Mouse (Mus musculus): Measurements from ENCODE around the gene Cd36. TPM values are rescaled to one million over a fixed set of nuclear protein-coding genes. Genes with fewer than 3 reads are reported as not detected.
"Not testable (repeated sequence)": the region's sequence is repeated elsewhere in the genome, so short reads cannot be mapped to it uniquely, and the experiment has no call there.

The Cd36 gene
- 10.4 and 14.3 TPM in 2 replicates for polyA plus RNA-seq (2012; rRNA removed)

- H3K4me3 ChIP-seq (ENCODE audit: extremely low read depth, insufficient read depth, insufficient read length), result no peak within 1 kb of the TSS
- no peaks in the 10 kb centered on the region for H3K36me3 ChIP-seq (ENCODE audit: control insufficient read depth, insufficient read depth, low read length)
- no peaks in the 10 kb centered on the region for H3K27me3 ChIP-seq (ENCODE audit: control insufficient read depth, insufficient read depth, low read length)
- WGBS, result 82% methylated on average over 5 of the region's 5 CpGs
- DNase-seq (ENCODE audit: low read depth in 1 of 2, low spot score in 2 of 2), result no peak
- H3K27ac ChIP-seq (ENCODE audit: insufficient read depth, low read length), result no peak within 1 kb of the TSS
- H3K4me1 ChIP-seq (ENCODE audit: control insufficient read depth, insufficient read depth, insufficient read length), result no peaks in the 10 kb centered on the region
- TF ChIP-seq CTCF (IDR thresholded peaks at IDR 0.05; ENCODE audit: extremely low read depth, insufficient read depth, insufficient read length, insufficient replicate concordance) (no peak), POLR2A (IDR thresholded peaks at IDR 0.05; ENCODE audit: low read depth, low read length) (no peak)
Measured at GRCm38 (mm10) chr5:17888598-17888997, at the start of gene Cd36. Cd36 (minus strand) TSS chr5:17888801.

GRCm38 (mm10) chr5:17934501-17934900 is 45.9 kb upstream of the Cd36 start:
- no peaks in the 10 kb centered on the region for H3K4me1 ChIP-seq (ENCODE audit: control insufficient read depth, insufficient read depth, insufficient read length)
- no peak for DNase-seq (ENCODE audit: low read depth in 1 of 2, low spot score in 2 of 2)

GRCm38 (mm10) chr5:17931588-17931987 is 43.0 kb upstream of the Cd36 start:
- H3K27ac ChIP-seq (ENCODE audit: insufficient read depth, low read length); H3K27me3 ChIP-seq (ENCODE audit: control insufficient read depth, insufficient read depth, low read length); H3K4me3 ChIP-seq (ENCODE audit: extremely low read depth, insufficient read depth, insufficient read length); DNase-seq (ENCODE audit: low read depth in 1 of 2, low spot score in 2 of 2); H3K4me1 ChIP-seq (ENCODE audit: control insufficient read depth, insufficient read depth, insufficient read length); H3K36me3 ChIP-seq (ENCODE audit: control insufficient read depth, insufficient read depth, low read length): not testable (repeated sequence)
- WGBS, result 98% methylated on average over 2 of the region's 2 CpGs

More at GRCm38 (mm10) chr5:17934501-17934900, 45.9 kb upstream of the Cd36 start:
- H3K27me3 ChIP-seq (ENCODE audit: control insufficient read depth, insufficient read depth, low read length), result no peaks in the 10 kb centered on the region
- WGBS, result 97% methylated on average over 1 of the region's 1 CpGs
- no peaks in the 10 kb centered on the region for H3K36me3 ChIP-seq (ENCODE audit: control insufficient read depth, insufficient read depth, low read length)
- no peak overlapping the region for H3K27ac ChIP-seq (ENCODE audit: insufficient read depth, low read length)
- no peak overlapping the region for H3K4me3 ChIP-seq (ENCODE audit: extremely low read depth, insufficient read depth, insufficient read length)
- TF ChIP-seq CTCF (IDR thresholded peaks at IDR 0.05; ENCODE audit: extremely low read depth, insufficient read depth, insufficient read length, insufficient replicate concordance), result no peak
- no peak for TF ChIP-seq POLR2A (IDR thresholded peaks at IDR 0.05; ENCODE audit: low read depth, low read length)

- no peaks in the 10 kb centered on the region for H3K27me3 ChIP-seq (ENCODE audit: control insufficient read depth, insufficient read depth, low read length)
- H3K4me1 ChIP-seq (ENCODE audit: control insufficient read depth, insufficient read depth, insufficient read length), result no peaks in the 10 kb centered on the region
- H3K36me3 ChIP-seq (ENCODE audit: control insufficient read depth, insufficient read depth, low read length), result no peaks in the 10 kb centered on the region
- WGBS, result 91% methylated on average over 7 of the region's 7 CpGs
- TF ChIP-seq POLR2A (IDR thresholded peaks at IDR 0.05; ENCODE audit: low read depth, low read length) (no peak), CTCF (IDR thresholded peaks at IDR 0.05; ENCODE audit: extremely low read depth, insufficient read depth, insufficient read length, insufficient replicate concordance) (no peak)
- no peak overlapping the region for H3K27ac ChIP-seq (ENCODE audit: insufficient read depth, low read length)
- no peak for DNase-seq (ENCODE audit: low read depth in 1 of 2, low spot score in 2 of 2)
- H3K4me3 ChIP-seq (ENCODE audit: extremely low read depth, insufficient read depth, insufficient read length), result no peak overlapping the region
Measured at GRCm38 (mm10) chr5:17929006-17929567, 40.5 kb upstream of the Cd36 start.

GRCm38 (mm10) chr5:17928471-17928870 is 39.9 kb upstream of the Cd36 start:
- no peaks in the 10 kb centered on the region for H3K4me1 ChIP-seq (ENCODE audit: control insufficient read depth, insufficient read depth, insufficient read length)
- DNase-seq (ENCODE audit: low read depth in 1 of 2, low spot score in 2 of 2), result no peak
- WGBS, result 73% methylated on average over 4 of the region's 4 CpGs
- TF ChIP-seq CTCF (IDR thresholded peaks at IDR 0.05; ENCODE audit: extremely low read depth, insufficient read depth, insufficient read length, insufficient replicate concordance), result no peak
- TF ChIP-seq POLR2A (IDR thresholded peaks at IDR 0.05; ENCODE audit: low read depth, low read length), result no peak
- H3K27me3 ChIP-seq (ENCODE audit: control insufficient read depth, insufficient read depth, low read length), result no peaks in the 10 kb centered on the region
- H3K4me3 ChIP-seq (ENCODE audit: extremely low read depth, insufficient read depth, insufficient read length), result no peak overlapping the region
- no peak overlapping the region for H3K27ac ChIP-seq (ENCODE audit: insufficient read depth, low read length)
- no peaks in the 10 kb centered on the region for H3K36me3 ChIP-seq (ENCODE audit: control insufficient read depth, insufficient read depth, low read length)

GRCm38 (mm10) chr5:17924085-17924518 is 35.5 kb upstream of the Cd36 start:
- TF ChIP-seq CTCF (IDR thresholded peaks at IDR 0.05; ENCODE audit: extremely low read depth, insufficient read depth, insufficient read length, insufficient replicate concordance), result no peak
- no peak for TF ChIP-seq POLR2A (IDR thresholded peaks at IDR 0.05; ENCODE audit: low read depth, low read length)
- Histone ChIP-seq H3K36me3 (ENCODE audit: control insufficient read depth, insufficient read depth, low read length) (no peaks in the 10 kb centered on the region), H3K27ac (ENCODE audit: insufficient read depth, low read length) (no peak overlapping the region), H3K4me1 (ENCODE audit: control insufficient read depth, insufficient read depth, insufficient read length) (no peaks in the 10 kb centered on the region), H3K4me3 (ENCODE audit: extremely low read depth, insufficient read depth, insufficient read length) (no peak overlapping the region), H3K27me3 (ENCODE audit: control insufficient read depth, insufficient read depth, low read length) (no peaks in the 10 kb centered on the region)
- WGBS, result 64% methylated on average over 2 of the region's 2 CpGs
- DNase-seq (ENCODE audit: low read depth in 1 of 2, low spot score in 2 of 2), result no peak

GRCm38 (mm10) chr5:17923648-17924047 is 35.0 kb upstream of the Cd36 start:
- TF ChIP-seq POLR2A (IDR thresholded peaks at IDR 0.05; ENCODE audit: low read depth, low read length) (no peak), CTCF (IDR thresholded peaks at IDR 0.05; ENCODE audit: extremely low read depth, insufficient read depth, insufficient read length, insufficient replicate concordance) (no peak)
- Histone ChIP-seq H3K4me1 (ENCODE audit: control insufficient read depth, insufficient read depth, insufficient read length) (no peaks in the 10 kb centered on the region), H3K27me3 (ENCODE audit: control insufficient read depth, insufficient read depth, low read length) (no peaks in the 10 kb centered on the region), H3K27ac (ENCODE audit: insufficient read depth, low read length) (no peak overlapping the region), H3K36me3 (ENCODE audit: control insufficient read depth, insufficient read depth, low read length) (no peaks in the 10 kb centered on the region), H3K4me3 (ENCODE audit: extremely low read depth, insufficient read depth, insufficient read length) (no peak overlapping the region)
- no peak for DNase-seq (ENCODE audit: low read depth in 1 of 2, low spot score in 2 of 2)
- WGBS, result 84% methylated on average over 3 of the region's 3 CpGs

Data from spleen, adult 2 months (tissue).